Mouse (Mus musculus) MEL (cell line): Measurements from ENCODE around the gene Cbx6. TPM values are rescaled to one million over a fixed set of nuclear protein-coding genes. Genes with fewer than 3 reads are reported as not detected.

Experiments
- DNase-seq: peaks from one replicate; pipeline ENCODE4 v3.0.0; 2011; ENCODE audit warnings: low read depth, low spot score
- H3K27ac ChIP-seq: 2 replicates; pipeline ENCODE4 v1.5.1; 2012; ENCODE audit warnings: low read depth, mild to moderate bottlenecking, control low read depth, low read length, moderate library complexity; ENCODE audit not compliant: control insufficient read depth
- H3K27me3 ChIP-seq, 2 experiments: fragments of 150-350 bp in 1 of 2; sonication (generic) in 1 of 2; 2 replicates each; pipeline ENCODE4 v1.6.1; 2012; ENCODE audit warnings: low read length in 2 of 2, mild to moderate bottlenecking in 2 of 2, improper control_type of control experiment in 1 of 2, moderate library complexity in 1 of 2; ENCODE audit not compliant: insufficient read depth in 2 of 2, control insufficient read depth in 1 of 2
- H3K36me3 ChIP-seq, 2 experiments: 2 replicates each; pipeline ENCODE4 v1.6.1; 2012 to 2014; ENCODE audit warnings: low read length in 2 of 2, improper control_type of control experiment in 1 of 2, inconsistent platforms in 1 of 2, mild to moderate bottlenecking in 1 of 2; ENCODE audit not compliant: insufficient read depth in 2 of 2, control insufficient read depth in 1 of 2
- H3K4me1 ChIP-seq, 2 experiments: fragments of 150-350 bp in 1 of 2; sonication (generic) in 1 of 2; 2 replicates each; pipeline ENCODE4 v1.6.1; 2012; ENCODE audit warnings: low read length in 2 of 2, improper control_type of control experiment in 1 of 2, mild to moderate bottlenecking in 1 of 2; ENCODE audit not compliant: insufficient read depth in 2 of 2, control insufficient read depth in 1 of 2
- H3K4me3 ChIP-seq, 2 experiments: fragments of 150-350 bp in 1 of 2; sonication (generic) in 1 of 2; 2 replicates each; pipeline ENCODE4 v1.5.1; 2012; ENCODE audit warnings: low read depth in 2 of 2, low read length in 2 of 2, mild to moderate bottlenecking in 2 of 2, moderate library complexity in 2 of 2, control low read depth in 1 of 2, improper control_type of control experiment in 1 of 2; ENCODE audit not compliant: control insufficient read depth in 1 of 2, insufficient read depth in 1 of 2
- H3K79me2 ChIP-seq: 2 replicates; pipeline ENCODE4 v1.6.1; 2012; ENCODE audit warnings: mild to moderate bottlenecking, low read length, moderate library complexity; ENCODE audit not compliant: control insufficient read depth, poor library complexity, insufficient read depth
- H3K9ac ChIP-seq: 2 replicates; pipeline ENCODE4 v1.6.1; 2012; ENCODE audit warnings: low read depth, mild to moderate bottlenecking, control low read depth, low read length, moderate library complexity; ENCODE audit not compliant: control insufficient read depth, poor library complexity, severe bottlenecking
- H3K9me3 ChIP-seq: fragments of 150-350 bp; sonication (generic); replicated peaks from 2 replicates; pipeline ENCODE4 v1.6.1; 2012; ENCODE audit warnings: mild to moderate bottlenecking, low read length, improper control_type of control experiment, moderate library complexity; ENCODE audit not compliant: insufficient read depth
- BHLHE40 ChIP-seq: IDR thresholded peaks from 2 replicates; pipeline ENCODE4 v1.6.1; 2012; ENCODE audit warnings: low read depth, mild to moderate bottlenecking, inconsistent platforms, low read length, improper control_type of control experiment, borderline replicate concordance
- CHD1 ChIP-seq: IDR thresholded peaks from 2 replicates; pipeline ENCODE4 v1.6.1; 2012; ENCODE audit warnings: low read depth, mild to moderate bottlenecking, inconsistent platforms, low read length, improper control_type of control experiment
- CHD2 ChIP-seq: IDR thresholded peaks from 2 replicates; pipeline ENCODE4 v1.6.1; 2011; ENCODE audit warnings: low read length, improper control_type of control experiment
- CTCF ChIP-seq, 3 experiments: IDR thresholded peaks in 2 of 3; conservative IDR thresholded peaks in 1 of 3; 2 replicates each; pipeline ENCODE4 v1.5.1; 2011 to 2012; ENCODE audit warnings: low read length in 3 of 3, low read depth in 2 of 3, mild to moderate bottlenecking in 2 of 3, improper control_type of control experiment in 1 of 3, inconsistent platforms in 1 of 3, mixed read lengths in 1 of 3, moderate library complexity in 1 of 3; ENCODE audit not compliant: control insufficient read depth in 1 of 3, insufficient read depth in 1 of 3, poor library complexity in 1 of 3, severe bottlenecking in 1 of 3
- E2F4 ChIP-seq: IDR thresholded peaks from 2 replicates; pipeline ENCODE4 v1.6.1; 2011; ENCODE audit warnings: low read depth, low read length, improper control_type of control experiment, borderline replicate concordance
- EP300 ChIP-seq, 2 experiments: IDR thresholded peaks; 2 replicates each; pipeline ENCODE4 v1.6.1; 2011; ENCODE audit warnings: improper control_type of control experiment in 2 of 2, low read length in 2 of 2, low read depth in 1 of 2, mild to moderate bottlenecking in 1 of 2
- ETS1 ChIP-seq: IDR thresholded peaks from 2 replicates; pipeline ENCODE4 v1.6.1; 2012; ENCODE audit warnings: low read depth, mild to moderate bottlenecking, inconsistent platforms, low read length, improper control_type of control experiment, moderate library complexity
- GATA1 ChIP-seq: IDR thresholded peaks from 2 replicates; pipeline ENCODE4 v1.6.1; 2011; ENCODE audit warnings: low read depth, low read length, improper control_type of control experiment
- HCFC1 ChIP-seq: IDR thresholded peaks from 2 replicates; pipeline ENCODE4 v1.6.1; 2012; ENCODE audit warnings: low read depth, mild to moderate bottlenecking, inconsistent platforms, low read length, improper control_type of control experiment, moderate library complexity
- JUND ChIP-seq: IDR thresholded peaks from 2 replicates; pipeline ENCODE4 v1.6.1; 2011; ENCODE audit warnings: low read depth, mild to moderate bottlenecking, improper control_type of control experiment, low read length
- KAT2A ChIP-seq: conservative IDR thresholded peaks from 2 replicates; pipeline ENCODE4 v1.6.1; 2012; ENCODE audit warnings: low read depth, low read length, improper control_type of control experiment, inconsistent platforms
- MAFK ChIP-seq: IDR thresholded peaks from 2 replicates; pipeline ENCODE4 v1.6.1; 2011; ENCODE audit warnings: low read depth, mild to moderate bottlenecking, low read length, improper control_type of control experiment, borderline replicate concordance
- MAX ChIP-seq: IDR thresholded peaks from 2 replicates; pipeline ENCODE4 v1.6.1; 2011; ENCODE audit warnings: low read length, improper control_type of control experiment
- MAZ ChIP-seq: IDR thresholded peaks from 2 replicates; pipeline ENCODE4 v1.6.1; 2012; ENCODE audit warnings: low read depth, mild to moderate bottlenecking, inconsistent platforms, low read length, improper control_type of control experiment
- MEF2A ChIP-seq: IDR thresholded peaks from 2 replicates; pipeline ENCODE4 v1.6.1; 2014; ENCODE audit warnings: low read depth, mild to moderate bottlenecking, inconsistent platforms, low read length, improper control_type of control experiment; ENCODE audit not compliant: poor library complexity, insufficient replicate concordance, severe bottlenecking; ENCODE audit errors: extremely low read depth
- MXI1 ChIP-seq: IDR thresholded peaks from 2 replicates; pipeline ENCODE4 v1.6.1; 2011; ENCODE audit warnings: mild to moderate bottlenecking, low read depth, low read length, improper control_type of control experiment
- MYB ChIP-seq: IDR thresholded peaks from 2 replicates; pipeline ENCODE4 v1.6.1; 2011; ENCODE audit warnings: mild to moderate bottlenecking, low read depth, low read length, improper control_type of control experiment
- MYC ChIP-seq: IDR thresholded peaks from 2 replicates; pipeline ENCODE4 v1.6.1; 2011; ENCODE audit warnings: low read depth, mild to moderate bottlenecking, low read length, improper control_type of control experiment, moderate library complexity
- NELFE ChIP-seq: IDR thresholded peaks from 2 replicates; pipeline ENCODE4 v1.6.1; 2011; ENCODE audit warnings: low read depth, low read length, improper control_type of control experiment
- POLR2A ChIP-seq, 2 experiments: IDR thresholded peaks; 2 replicates each; pipeline ENCODE4 v1.6.1; 2011 to 2012; ENCODE audit warnings: low read length in 2 of 2, mild to moderate bottlenecking in 2 of 2, control low read depth in 1 of 2, improper control_type of control experiment in 1 of 2, low read depth in 1 of 2, moderate library complexity in 1 of 2; ENCODE audit not compliant: control insufficient read depth in 1 of 2, insufficient read depth in 1 of 2, poor library complexity in 1 of 2
- POLR2AphosphoS2 ChIP-seq: IDR thresholded peaks from 2 replicates; pipeline ENCODE4 v1.6.1; 2011; ENCODE audit warnings: low read length, improper control_type of control experiment
- RAD21 ChIP-seq: IDR thresholded peaks from 2 replicates; pipeline ENCODE4 v1.6.1; 2011; ENCODE audit warnings: mild to moderate bottlenecking, low read depth, low read length, improper control_type of control experiment
- SMC3 ChIP-seq: IDR thresholded peaks from 2 replicates; pipeline ENCODE4 v1.6.1; 2011; ENCODE audit warnings: low read depth, low read length, improper control_type of control experiment
- TBP ChIP-seq: IDR thresholded peaks from 2 replicates; pipeline ENCODE4 v1.8.0; 2011; ENCODE audit warnings: low read depth, low read length, improper control_type of control experiment
- TCF12 ChIP-seq: IDR thresholded peaks from 2 replicates; pipeline ENCODE4 v1.6.1; 2014; ENCODE audit warnings: low read depth, mild to moderate bottlenecking, inconsistent platforms, low read length, improper control_type of control experiment, moderate library complexity
- UBTF ChIP-seq: IDR thresholded peaks from 2 replicates; pipeline ENCODE4 v1.6.1; 2012; ENCODE audit warnings: low read depth, mild to moderate bottlenecking, inconsistent platforms, low read length, improper control_type of control experiment, moderate library complexity, borderline replicate concordance; ENCODE audit not compliant: insufficient read depth
- ZMIZ1 ChIP-seq: IDR thresholded peaks from 2 replicates; pipeline ENCODE4 v1.6.1; 2012; ENCODE audit warnings: low read depth, mild to moderate bottlenecking, inconsistent platforms, low read length, improper control_type of control experiment, moderate library complexity
- ZNF384 ChIP-seq: IDR thresholded peaks from 2 replicates; pipeline ENCODE4 v1.6.1; 2012; ENCODE audit warnings: low read depth, mild to moderate bottlenecking, inconsistent platforms, low read length, improper control_type of control experiment
- polyA plus RNA-seq, 2 experiments: library from polyadenylated mRNA; stranded (reverse) in 1 of 2; unstranded in 1 of 2; fragments of >175 nt in 1 of 2; fragments of >200 nt in 1 of 2; gene quantifications; 2 replicates each; pipeline versions ENCODE4 v1.2.1 to v1.2.4; 2012; ENCODE audit warnings: low replicate concordance in 2 of 2, low read depth in 1 of 2; ENCODE audit not compliant: insufficient read length in 2 of 2, insufficient read depth in 1 of 2, missing spikeins in 1 of 2
- total RNA-seq: library from RNA; depleted of rRNA; stranded (reverse); fragments of 300-350 nt; gene quantifications from 2 replicates; pipeline ENCODE4 v1.2.3, GENCODE M21; 2012

Cbx6 gene
- total and polyA plus RNA-seq, 3 experiments, result 25.1 to 43.6 TPM; not detected in 1

- no peak for TF ChIP-seq MEF2A
- peak; percentile 27 to 69; a peak in 2 of 4 replicates for TF ChIP-seq POLR2A (IDR thresholded peaks at IDR 0.05; ENCODE audit: control insufficient read depth in 1 of 2, insufficient read depth in 1 of 2, low read depth in 1 of 2, low read length in 2 of 2, poor library complexity in 1 of 2)
- no peak for TF ChIP-seq GATA1
- no peak; the same call in 1 of the 2 replicates for TF ChIP-seq POLR2AphosphoS2
- peak; percentile 57 for TF ChIP-seq NELFE
- no peak; the same call in none of the 2 replicates for TF ChIP-seq MAX
- TF ChIP-seq ETS1, result no peak
- no peak for TF ChIP-seq MXI1
- no peak for TF ChIP-seq UBTF
- no peak for TF ChIP-seq CTCF (IDR thresholded peaks at IDR 0.05 in 2 of 3, conservative IDR thresholded peaks at IDR 0.05 in 1 of 3; ENCODE audit: control insufficient read depth in 1 of 3, insufficient read depth in 1 of 3, low read depth in 2 of 3, low read length in 3 of 3, poor library complexity in 1 of 3, severe bottlenecking in 1 of 3)
Measured at GRCm38 (mm10) chr15:79878725-79879136, 44.2 kb upstream of the Cbx6 start (continued).

- H3K27me3 ChIP-seq, result no peaks in the 10 kb centered on the region
- H3K9me3 ChIP-seq, result no peaks in the 10 kb centered on the region
- H3K79me2 ChIP-seq, result no peaks in the 10 kb centered on the region; the same call in 1 of the 2 replicates
- no peak overlapping the region for H3K9ac ChIP-seq
- DNase-seq, result no peak
- no peak for TF ChIP-seq MEF2A
- no peak for TF ChIP-seq ZMIZ1
- no peak for TF ChIP-seq HCFC1
- no peak for TF ChIP-seq JUND
- TF ChIP-seq MYB, result no peak
- no peak for TF ChIP-seq TBP
- no peak for TF ChIP-seq MAFK
- no peak for TF ChIP-seq TCF12
- TF ChIP-seq CHD2, result no peak
- H3K4me3 ChIP-seq, result no peak overlapping the region
- H3K27ac ChIP-seq, result no peak overlapping the region
- peaks cover 8 to 30% of the 10 kb centered on the region in 2 experiments for H3K4me1 ChIP-seq
- H3K36me3 ChIP-seq, result peaks cover 0 to 15% of the 10 kb centered on the region in 2 experiments; a peak in 2 of 4 replicates
Measured at GRCm38 (mm10) chr15:79875261-79875995, 40.9 kb upstream of the Cbx6 start.

GRCm38 (mm10) chr15:79873995-79874394, 39.5 kb upstream of the Cbx6 start:
- DNase-seq, result peak; percentile 82
- Histone ChIP-seq H3K36me3 (peaks cover 0 to 15% of the 10 kb centered on the region in 2 experiments; a peak in 2 of 4 replicates), H3K27ac (peak overlapping the region; percentile 82), H3K79me2 (no peaks in the 10 kb centered on the region; the same call in 1 of the 2 replicates), H3K27me3 (no peaks in the 10 kb centered on the region), H3K9me3 (no peaks in the 10 kb centered on the region), H3K4me1 (peaks cover 5 to 24% of the 10 kb centered on the region in 2 experiments), H3K9ac (peak overlapping the region; percentile 68), H3K4me3 (peak overlapping the region; percentile 45 to 75)
- TF ChIP-seq KAT2A (no peak; the same call in 1 of the 2 replicates), CHD1 (no peak), UBTF (no peak), E2F4 (no peak), BHLHE40 (no peak), RAD21 (no peak), MYC (0 out of 2 replicates have a peak, but pooled peaks have one; percentile 47), POLR2A (IDR thresholded peaks at IDR 0.05; ENCODE audit: control insufficient read depth in 1 of 2, insufficient read depth in 1 of 2, low read depth in 1 of 2, low read length in 2 of 2, poor library complexity in 1 of 2) (peak; percentile 58 to 93; a peak in 3 of 4 replicates), MAZ (no peak), SMC3 (no peak), TBP (peak; percentile 91), EP300 (IDR thresholded peaks at IDR 0.05; ENCODE audit: low read depth in 1 of 2, low read length in 2 of 2) (peak in 1 of 2 experiments; percentile 42; a peak in 1 of 4 replicates), MAFK (no peak), ZNF384 (0 out of 2 replicates have a peak, but pooled peaks have one; percentile 32), CHD2 (no peak), NELFE (peak; percentile 86)
